In genomic region chr15:80261100-80261499, GRCm38 (mm10) we compare ENCODE assay signal across 18 mouse cellular contexts. TPM values are rescaled to one million over a fixed set of nuclear protein-coding genes. Genes with fewer than 3 reads are reported as not detected.
"Had no signal": no experiment of that assay in that cellular context is flagged by ENCODE, and none has a peak within 500 bp of the region (broad histone marks: within the 10 kb centered on the region; RNA-seq: fewer than 3 reads in every experiment).

No protein-coding gene starts in this region.

- H3K27me3 ChIP-seq: neural tube, embryonic 12.5 days; neural tube, embryonic 15.5 days; stomach, embryonic 15.5 days had no signal

- H3K9ac ChIP-seq: liver, embryonic 14.5 days; neural tube, embryonic 12.5 days; neural tube, embryonic 15.5 days; stomach, embryonic 15.5 days had no signal

- H3K4me2 ChIP-seq: midbrain, embryonic 11.5 days; neural tube, embryonic 12.5 days; neural tube, embryonic 15.5 days; stomach, embryonic 15.5 days had no signal

- H3K27ac ChIP-seq: kidney, postnatal 0 days; left cerebral cortex, adult 2 months; liver, embryonic 14.5 days; neural tube, embryonic 12.5 days; stomach, embryonic 15.5 days had no signal

- ATAC-seq: intestine, postnatal 0 days; midbrain, embryonic 16.5 days had no signal

- H3K4me3 ChIP-seq: left cerebral cortex, adult 2 months; neural tube, embryonic 12.5 days; neural tube, embryonic 15.5 days; stomach, embryonic 15.5 days had no signal

- H3K9me3 ChIP-seq: neural tube, embryonic 12.5 days; neural tube, embryonic 15.5 days; stomach, embryonic 15.5 days had no signal

RNA-seq across cellular contexts. Expression of gene AC140267.1, which starts 25.5 kb away (rescaled TPM):
- polyA plus RNA-seq: intestine, embryonic 14.5 days; intestine, postnatal 0 days; kidney, adult 2 months; kidney, embryonic 14.5 days; kidney, postnatal 0 days; large intestine, adult 2 months; limb, embryonic 11.5 days; limb, embryonic 14.5 days; liver, embryonic 14.5 days; lung, adult 2 months; lung, embryonic 16.5 days; midbrain, embryonic 11.5 days; neural tube, embryonic 15.5 days; stomach, embryonic 15.5 days; thymus, postnatal 0 days had no signal

RNA-seq across cellular contexts. Expression of gene Cacna1i, which starts 25.9 kb away (rescaled TPM):
- polyA plus RNA-seq: intestine, embryonic 14.5 days; kidney, embryonic 14.5 days; kidney, postnatal 0 days; limb, embryonic 11.5 days; lung, embryonic 16.5 days had no signal
